Mouse (Mus musculus) MEL (cell line): Measurements from ENCODE around the gene Tkt. TPM values are rescaled to one million over a fixed set of nuclear protein-coding genes. Genes with fewer than 3 reads are reported as not detected.

Experiments
- DNase-seq: peaks from one replicate; pipeline ENCODE4 v3.0.0; 2011; ENCODE audit warnings: low read depth, low spot score
- H3K27ac ChIP-seq: 2 replicates; pipeline ENCODE4 v1.5.1; 2012; ENCODE audit warnings: low read depth, mild to moderate bottlenecking, control low read depth, low read length, moderate library complexity; ENCODE audit not compliant: control insufficient read depth
- H3K27me3 ChIP-seq, 2 experiments: fragments of 150-350 bp in 1 of 2; sonication (generic) in 1 of 2; 2 replicates each; pipeline ENCODE4 v1.6.1; 2012; ENCODE audit warnings: low read length in 2 of 2, mild to moderate bottlenecking in 2 of 2, improper control_type of control experiment in 1 of 2, moderate library complexity in 1 of 2; ENCODE audit not compliant: insufficient read depth in 2 of 2, control insufficient read depth in 1 of 2
- H3K36me3 ChIP-seq, 2 experiments: 2 replicates each; pipeline ENCODE4 v1.6.1; 2012 to 2014; ENCODE audit warnings: low read length in 2 of 2, improper control_type of control experiment in 1 of 2, inconsistent platforms in 1 of 2, mild to moderate bottlenecking in 1 of 2; ENCODE audit not compliant: insufficient read depth in 2 of 2, control insufficient read depth in 1 of 2
- H3K4me1 ChIP-seq, 2 experiments: fragments of 150-350 bp in 1 of 2; sonication (generic) in 1 of 2; 2 replicates each; pipeline ENCODE4 v1.6.1; 2012; ENCODE audit warnings: low read length in 2 of 2, improper control_type of control experiment in 1 of 2, mild to moderate bottlenecking in 1 of 2; ENCODE audit not compliant: insufficient read depth in 2 of 2, control insufficient read depth in 1 of 2
- H3K4me3 ChIP-seq, 2 experiments: fragments of 150-350 bp in 1 of 2; sonication (generic) in 1 of 2; 2 replicates each; pipeline ENCODE4 v1.5.1; 2012; ENCODE audit warnings: low read depth in 2 of 2, low read length in 2 of 2, mild to moderate bottlenecking in 2 of 2, moderate library complexity in 2 of 2, control low read depth in 1 of 2, improper control_type of control experiment in 1 of 2; ENCODE audit not compliant: control insufficient read depth in 1 of 2, insufficient read depth in 1 of 2
- H3K79me2 ChIP-seq: 2 replicates; pipeline ENCODE4 v1.6.1; 2012; ENCODE audit warnings: mild to moderate bottlenecking, low read length, moderate library complexity; ENCODE audit not compliant: control insufficient read depth, poor library complexity, insufficient read depth
- H3K9ac ChIP-seq: 2 replicates; pipeline ENCODE4 v1.6.1; 2012; ENCODE audit warnings: low read depth, mild to moderate bottlenecking, control low read depth, low read length, moderate library complexity; ENCODE audit not compliant: control insufficient read depth, poor library complexity, severe bottlenecking
- H3K9me3 ChIP-seq: fragments of 150-350 bp; sonication (generic); replicated peaks from 2 replicates; pipeline ENCODE4 v1.6.1; 2012; ENCODE audit warnings: mild to moderate bottlenecking, low read length, improper control_type of control experiment, moderate library complexity; ENCODE audit not compliant: insufficient read depth
- BHLHE40 ChIP-seq: IDR thresholded peaks from 2 replicates; pipeline ENCODE4 v1.6.1; 2012; ENCODE audit warnings: low read depth, mild to moderate bottlenecking, inconsistent platforms, low read length, improper control_type of control experiment, borderline replicate concordance
- ELF1 ChIP-seq: IDR thresholded peaks from 2 replicates; pipeline ENCODE4 v1.6.1; 2014; ENCODE audit warnings: low read depth, mild to moderate bottlenecking, inconsistent platforms, low read length, improper control_type of control experiment, moderate library complexity
- EP300 ChIP-seq, 2 experiments: IDR thresholded peaks; 2 replicates each; pipeline ENCODE4 v1.6.1; 2011; ENCODE audit warnings: improper control_type of control experiment in 2 of 2, low read length in 2 of 2, low read depth in 1 of 2, mild to moderate bottlenecking in 1 of 2
- ETS1 ChIP-seq: IDR thresholded peaks from 2 replicates; pipeline ENCODE4 v1.6.1; 2012; ENCODE audit warnings: low read depth, mild to moderate bottlenecking, inconsistent platforms, low read length, improper control_type of control experiment, moderate library complexity
- GABPA ChIP-seq: IDR thresholded peaks from 2 replicates; pipeline ENCODE4 v1.6.1; 2012; ENCODE audit warnings: low read depth, mild to moderate bottlenecking, inconsistent platforms, low read length, improper control_type of control experiment, moderate library complexity
- HCFC1 ChIP-seq: IDR thresholded peaks from 2 replicates; pipeline ENCODE4 v1.6.1; 2012; ENCODE audit warnings: low read depth, mild to moderate bottlenecking, inconsistent platforms, low read length, improper control_type of control experiment, moderate library complexity
- KAT2A ChIP-seq: conservative IDR thresholded peaks from 2 replicates; pipeline ENCODE4 v1.6.1; 2012; ENCODE audit warnings: low read depth, low read length, improper control_type of control experiment, inconsistent platforms
- MAFK ChIP-seq: IDR thresholded peaks from 2 replicates; pipeline ENCODE4 v1.6.1; 2011; ENCODE audit warnings: low read depth, mild to moderate bottlenecking, low read length, improper control_type of control experiment, borderline replicate concordance
- MAZ ChIP-seq: IDR thresholded peaks from 2 replicates; pipeline ENCODE4 v1.6.1; 2012; ENCODE audit warnings: low read depth, mild to moderate bottlenecking, inconsistent platforms, low read length, improper control_type of control experiment
- MEF2A ChIP-seq: IDR thresholded peaks from 2 replicates; pipeline ENCODE4 v1.6.1; 2014; ENCODE audit warnings: low read depth, mild to moderate bottlenecking, inconsistent platforms, low read length, improper control_type of control experiment; ENCODE audit not compliant: poor library complexity, insufficient replicate concordance, severe bottlenecking; ENCODE audit errors: extremely low read depth
- MXI1 ChIP-seq: IDR thresholded peaks from 2 replicates; pipeline ENCODE4 v1.6.1; 2011; ENCODE audit warnings: mild to moderate bottlenecking, low read depth, low read length, improper control_type of control experiment
- MYB ChIP-seq: IDR thresholded peaks from 2 replicates; pipeline ENCODE4 v1.6.1; 2011; ENCODE audit warnings: mild to moderate bottlenecking, low read depth, low read length, improper control_type of control experiment
- MYC ChIP-seq: IDR thresholded peaks from 2 replicates; pipeline ENCODE4 v1.6.1; 2011; ENCODE audit warnings: low read depth, mild to moderate bottlenecking, low read length, improper control_type of control experiment, moderate library complexity
- NELFE ChIP-seq: IDR thresholded peaks from 2 replicates; pipeline ENCODE4 v1.6.1; 2011; ENCODE audit warnings: low read depth, low read length, improper control_type of control experiment
- POLR2AphosphoS2 ChIP-seq: IDR thresholded peaks from 2 replicates; pipeline ENCODE4 v1.6.1; 2011; ENCODE audit warnings: low read length, improper control_type of control experiment
- POLR2AphosphoS5 ChIP-seq: IDR thresholded peaks from 2 replicates; pipeline ENCODE4 v1.6.1; 2012; ENCODE audit warnings: low read depth, borderline replicate concordance, mild to moderate bottlenecking, inconsistent platforms, low read length, moderate library complexity, mixed read lengths
- TAL1 ChIP-seq: IDR thresholded peaks from 2 replicates; pipeline ENCODE4 v1.6.1; 2012; ENCODE audit warnings: mild to moderate bottlenecking, inconsistent platforms, low read length, moderate library complexity, mixed read lengths
- UBTF ChIP-seq: IDR thresholded peaks from 2 replicates; pipeline ENCODE4 v1.6.1; 2012; ENCODE audit warnings: low read depth, mild to moderate bottlenecking, inconsistent platforms, low read length, improper control_type of control experiment, moderate library complexity, borderline replicate concordance; ENCODE audit not compliant: insufficient read depth
- USF1 ChIP-seq: IDR thresholded peaks from 2 replicates; pipeline ENCODE4 v1.6.1; 2014; ENCODE audit warnings: low read depth, mild to moderate bottlenecking, inconsistent platforms, low read length, improper control_type of control experiment, moderate library complexity
- USF2 ChIP-seq, 2 experiments: IDR thresholded peaks; 2 replicates each; pipeline ENCODE4 v1.6.1; 2011 to 2012; ENCODE audit warnings: improper control_type of control experiment in 2 of 2, low read length in 2 of 2, borderline replicate concordance in 1 of 2, inconsistent platforms in 1 of 2, low read depth in 1 of 2, mild to moderate bottlenecking in 1 of 2; ENCODE audit not compliant: insufficient read depth in 1 of 2
- ZC3H11A ChIP-seq: IDR thresholded peaks from 2 replicates; pipeline ENCODE4 v1.6.1; 2012; ENCODE audit warnings: low read depth, mild to moderate bottlenecking, inconsistent platforms, low read length, improper control_type of control experiment
- ZKSCAN1 ChIP-seq: IDR thresholded peaks from 2 replicates; pipeline ENCODE4 v1.6.1; 2012; ENCODE audit warnings: low read depth, mild to moderate bottlenecking, inconsistent platforms, low read length, improper control_type of control experiment, moderate library complexity
- ZNF384 ChIP-seq: IDR thresholded peaks from 2 replicates; pipeline ENCODE4 v1.6.1; 2012; ENCODE audit warnings: low read depth, mild to moderate bottlenecking, inconsistent platforms, low read length, improper control_type of control experiment
- polyA plus RNA-seq, 2 experiments: library from polyadenylated mRNA; stranded (reverse) in 1 of 2; unstranded in 1 of 2; fragments of >175 nt in 1 of 2; fragments of >200 nt in 1 of 2; gene quantifications; 2 replicates each; pipeline versions ENCODE4 v1.2.1 to v1.2.4; 2012; ENCODE audit warnings: low replicate concordance in 2 of 2, low read depth in 1 of 2; ENCODE audit not compliant: insufficient read length in 2 of 2, insufficient read depth in 1 of 2, missing spikeins in 1 of 2
- total RNA-seq: library from RNA; depleted of rRNA; stranded (reverse); fragments of 300-350 nt; gene quantifications from 2 replicates; pipeline ENCODE4 v1.2.3, GENCODE M21; 2012

Tkt gene
- total and polyA plus RNA-seq, 3 experiments = 115 to 1,273 (median 640) TPM

GRCm38 (mm10) chr14:30618746-30619275 lies 70.7 kb downstream of the Tkt start:
- no peak for DNase-seq
- Histone ChIP-seq H3K4me1 (peaks cover 10 to 17% of the 10 kb centered on the region in 2 experiments), H3K36me3 (peaks cover 0 to 7% of the 10 kb centered on the region in 2 experiments; a peak in 3 of 4 replicates), H3K27me3 (no peaks in the 10 kb centered on the region), H3K79me2 (peaks cover 4% of the 10 kb centered on the region), H3K4me3 (no peak overlapping the region), H3K9me3 (no peaks in the 10 kb centered on the region), H3K27ac (no peak overlapping the region), H3K9ac (no peak overlapping the region)
- TF ChIP-seq TAL1 = no peak
- TF ChIP-seq ZKSCAN1 = no peak
- no peak for TF ChIP-seq USF2 (IDR thresholded peaks at IDR 0.05; ENCODE audit: borderline replicate concordance in 1 of 2, insufficient read depth in 1 of 2, low read depth in 1 of 2, low read length in 2 of 2)
- TF ChIP-seq ZC3H11A = no peak
- TF ChIP-seq ETS1 = no peak
- no peak for TF ChIP-seq POLR2AphosphoS2

- no peak overlapping the region for H3K4me3 ChIP-seq
- no peak overlapping the region for H3K27ac ChIP-seq
- peaks cover 13 to 26% of the 10 kb centered on the region in 2 experiments for H3K4me1 ChIP-seq
- no peak overlapping the region for H3K9ac ChIP-seq
- H3K79me2 ChIP-seq = peaks cover 15% of the 10 kb centered on the region
- no peaks in the 10 kb centered on the region for H3K27me3 ChIP-seq
- peaks cover 0 to 9% of the 10 kb centered on the region in 2 experiments; a peak in 3 of 4 replicates for H3K36me3 ChIP-seq
- no peak for DNase-seq
- no peaks in the 10 kb centered on the region for H3K9me3 ChIP-seq
- TF ChIP-seq USF1 (peak; percentile 52), MAFK (no peak), UBTF (no peak), TAL1 (peak; percentile 28; the same call in 1 of the 2 replicates)
These were observed 71.9 kb downstream of the Tkt start for GRCm38 (mm10) chr14:30619982-30620578.

GRCm38 (mm10) chr14:30622130-30622529 lies 74.0 kb downstream of the Tkt start:
- Histone ChIP-seq H3K27me3 (no peaks in the 10 kb centered on the region), H3K4me3 (no peak overlapping the region), H3K9ac (no peak overlapping the region), H3K9me3 (no peaks in the 10 kb centered on the region), H3K4me1 (peaks cover 13 to 31% of the 10 kb centered on the region in 2 experiments), H3K36me3 (peaks cover 0 to 9% of the 10 kb centered on the region in 2 experiments; a peak in 2 of 4 replicates), H3K79me2 (peaks cover 22% of the 10 kb centered on the region), H3K27ac (no peak overlapping the region)
- DNase-seq = no peak
- no peak for TF ChIP-seq GABPA
- TF ChIP-seq ZNF384 = no peak
- no peak for TF ChIP-seq MXI1
- no peak for TF ChIP-seq MEF2A
- TF ChIP-seq MAFK = no peak
- TF ChIP-seq NELFE = no peak
- no peak for TF ChIP-seq POLR2AphosphoS5
- TF ChIP-seq ELF1 = no peak
- no peak for TF ChIP-seq HCFC1
- TF ChIP-seq ZC3H11A = no peak
- TF ChIP-seq MAZ = no peak
- no peak for TF ChIP-seq USF1
- no peak for TF ChIP-seq MYB
- no peak for TF ChIP-seq MYC
- no peak for TF ChIP-seq KAT2A
- TF ChIP-seq BHLHE40 = no peak
- TF ChIP-seq EP300 (IDR thresholded peaks at IDR 0.05; ENCODE audit: low read depth in 1 of 2, low read length in 2 of 2) = no peak
